Mouse (Mus musculus) ES-CJ7 (cell line): ENCODE results near the gene Pnn.
A peak's percentile ranks its signal among the peaks of the same experiment; 100 is the strongest.
"Not testable (repeated sequence)": the region's sequence is repeated elsewhere in the genome, so short reads cannot be mapped to it uniquely, and the experiment has no call there.

Source experiments
- DNase-seq: peaks from one replicate; pipeline ENCODE4 v3.0.0; 2011; ENCODE audit warnings: low read depth, low spot score

Pnn gene

GRCm38 (mm10) chr12:59066448-59067077, at the start of gene Pnn:
Gene Pnn, plus strand, starts transcription at chr12:59066884.
- peak; percentile 97 for DNase-seq

DNA sequence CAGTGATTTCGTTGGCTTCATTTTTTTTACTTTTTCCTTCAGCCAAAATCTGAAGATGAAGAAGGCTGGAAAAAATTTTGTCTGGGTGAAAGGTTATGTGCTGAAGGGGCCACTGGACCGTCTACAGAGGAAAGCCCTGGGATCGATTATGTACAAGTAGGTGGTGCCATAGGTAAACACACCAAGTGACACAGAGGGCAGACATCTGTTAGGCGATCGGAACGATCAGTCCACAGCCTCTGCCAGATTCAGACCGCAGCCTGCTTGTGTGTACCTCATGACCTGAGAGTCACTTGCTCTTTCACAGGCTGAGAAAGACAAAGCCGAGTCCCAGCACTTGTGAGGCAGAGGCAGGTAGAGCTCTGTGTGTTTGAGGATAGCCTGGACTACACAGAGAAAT, 48.7 kb upstream of the Pnn start:
- DNase-seq: no peak

GRCm38 (mm10) chr12:59019891-59020290, 46.8 kb upstream of the Pnn start:
- no peak for DNase-seq

DNA sequence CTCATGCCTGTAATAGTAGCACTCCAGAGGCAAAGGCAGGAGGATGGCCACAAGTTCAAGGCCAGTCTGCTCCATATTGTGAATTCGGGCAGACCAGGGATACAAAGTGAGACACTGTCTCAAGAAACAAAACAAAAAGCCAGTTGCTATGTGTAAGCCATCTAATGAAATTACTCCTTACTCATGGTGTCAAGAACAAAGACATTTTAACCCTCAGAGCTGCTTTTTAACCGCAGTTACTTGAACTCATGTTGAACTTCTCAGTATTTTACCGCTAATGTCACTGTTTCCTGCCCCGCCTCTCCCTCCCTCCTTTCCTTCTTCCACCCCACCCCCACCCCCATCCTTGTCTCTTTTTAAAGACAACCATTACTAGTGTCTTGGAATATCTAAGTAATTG, 45.4 kb upstream of the Pnn start:
- DNase-seq: no peak

DNA sequence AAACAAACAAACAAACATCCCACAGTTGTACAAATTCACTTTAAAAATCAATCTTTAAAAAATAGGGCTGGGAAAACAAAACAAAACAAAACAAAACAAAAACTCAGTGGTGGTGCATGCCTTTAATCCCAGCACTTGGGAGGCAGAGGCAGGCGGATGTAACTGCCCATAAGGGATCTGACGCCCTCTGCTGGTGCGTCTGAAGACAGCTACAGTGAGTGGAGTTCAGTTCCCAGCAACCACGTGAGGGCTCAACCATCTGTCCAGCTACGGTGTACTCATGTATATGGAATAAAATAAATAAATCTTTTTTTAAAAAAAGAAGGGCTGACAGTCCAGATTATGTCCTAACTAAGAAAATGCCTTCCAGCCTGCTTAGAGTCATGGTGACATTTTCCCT, 34.6 kb upstream of the Pnn start:
- DNase-seq: peak; percentile 73

- peak; percentile 89 for DNase-seq
Observed at GRCm38 (mm10) chr12:59039162-59039970, 27.3 kb upstream of the Pnn start.

DNA sequence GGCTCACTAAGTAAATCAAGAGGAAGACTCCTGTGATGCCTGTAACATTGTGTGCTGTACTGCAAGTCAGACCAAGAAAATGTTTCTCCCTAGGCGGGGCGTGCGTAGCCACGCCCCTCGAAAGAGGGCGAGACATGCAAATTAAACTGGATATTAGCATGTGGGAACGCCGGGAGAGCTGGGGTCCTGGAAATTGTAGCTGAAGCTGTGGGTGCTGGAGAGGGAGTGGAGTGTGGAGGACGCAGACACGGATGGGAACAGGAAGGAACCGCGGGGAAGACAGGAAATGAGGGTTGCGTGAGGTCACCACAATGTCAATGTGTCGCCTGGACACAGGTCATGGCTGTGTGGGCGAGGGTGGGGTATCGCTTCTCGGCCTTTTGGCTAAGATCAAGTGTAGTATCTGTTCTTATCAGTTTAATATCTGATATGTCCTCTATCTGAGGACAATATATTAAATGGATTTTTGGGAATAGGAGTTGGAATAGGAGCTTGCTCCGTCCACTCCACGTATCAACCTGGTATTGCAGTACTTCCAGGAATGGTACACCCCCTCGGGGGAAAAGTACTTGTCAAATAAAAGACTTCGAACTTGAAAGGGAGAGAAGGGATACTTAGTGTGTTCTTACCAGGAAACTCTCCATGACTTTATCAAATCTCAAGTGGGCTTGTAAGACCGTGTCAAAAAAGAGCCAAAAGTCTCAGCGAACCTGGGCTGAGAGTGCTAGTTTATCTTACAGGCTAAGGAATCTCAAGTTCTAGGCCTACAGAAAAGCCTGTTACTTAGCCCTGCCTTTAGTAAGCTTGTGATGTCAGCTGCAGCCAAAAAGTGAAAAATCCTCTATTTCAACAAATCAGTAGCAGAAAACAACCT, 26.5 kb upstream of the Pnn start:
- DNase-seq: peak; percentile 99

DNA sequence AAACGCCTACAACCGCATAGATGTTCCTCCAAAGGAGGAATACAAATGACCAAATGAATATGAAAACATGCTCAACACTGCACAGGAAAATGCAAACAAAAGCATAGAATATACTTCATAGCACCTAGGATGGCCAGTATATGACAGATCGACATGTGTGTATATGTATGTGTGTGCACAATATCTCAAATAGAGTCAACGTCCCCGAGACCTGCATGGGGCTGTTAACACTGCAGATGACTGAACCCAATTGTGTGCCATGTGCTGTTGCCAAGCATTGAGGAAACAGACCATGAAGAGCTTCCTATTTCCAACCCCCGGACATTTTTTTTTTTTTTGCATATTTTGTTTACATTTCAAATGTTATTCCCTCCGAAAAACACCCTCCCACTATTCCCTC, 25.8 kb upstream of the Pnn start:
- DNase-seq: no peak

- DNase-seq: no peak
Observed at GRCm38 (mm10) chr12:59052470-59052869, 14.2 kb upstream of the Pnn start.

GRCm38 (mm10) chr12:59053166-59053565, 13.5 kb upstream of the Pnn start:
- DNase-seq: no peak

- no peak for DNase-seq
Observed at GRCm38 (mm10) chr12:59053976-59054375, 12.7 kb upstream of the Pnn start.

GRCm38 (mm10) chr12:59055196-59055850, 11.4 kb upstream of the Pnn start:
- DNase-seq: no peak

- no peak for DNase-seq
Observed at GRCm38 (mm10) chr12:59056222-59056621, 10.5 kb upstream of the Pnn start.

DNA sequence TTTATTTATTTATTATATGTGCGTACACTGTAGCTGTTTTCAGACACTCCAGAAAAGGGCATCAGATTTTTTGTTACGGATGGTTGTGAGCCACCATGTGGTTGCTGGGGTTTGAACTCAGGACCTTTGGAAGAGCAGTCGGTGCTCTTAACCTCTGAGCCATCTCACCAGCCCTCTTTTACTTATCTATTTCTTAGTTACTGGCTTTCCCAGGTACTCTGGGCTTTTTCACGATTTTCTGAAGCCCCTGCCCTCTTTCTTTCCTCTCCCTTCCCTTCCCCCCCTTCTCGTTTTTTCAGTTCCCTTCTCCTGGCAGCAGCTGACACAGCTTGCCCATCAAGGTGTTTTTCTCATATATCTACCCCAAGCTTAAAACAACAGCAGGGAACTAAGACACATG, 8.4 kb upstream of the Pnn start:
- DNase-seq: not testable (repeated sequence)

DNA sequence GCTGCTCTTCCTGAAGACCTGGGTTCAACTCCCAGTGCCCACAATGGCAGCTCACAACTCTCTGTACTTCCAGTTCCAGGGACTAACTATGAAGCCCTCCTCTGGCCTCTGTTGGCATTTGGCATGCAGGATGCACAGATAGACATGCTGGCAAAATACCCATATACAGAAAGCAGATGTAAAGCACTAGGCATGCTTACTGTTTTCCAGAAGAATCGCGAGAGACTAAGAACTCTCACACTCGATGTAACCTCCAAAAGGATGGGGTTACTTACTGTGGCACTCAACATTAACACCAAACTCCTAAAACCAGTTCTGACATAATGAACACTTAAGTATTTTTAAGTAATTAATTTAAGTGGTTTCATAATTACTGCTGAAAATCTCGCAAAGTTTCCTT, 6.4 kb upstream of the Pnn start:
- no peak for DNase-seq

DNA sequence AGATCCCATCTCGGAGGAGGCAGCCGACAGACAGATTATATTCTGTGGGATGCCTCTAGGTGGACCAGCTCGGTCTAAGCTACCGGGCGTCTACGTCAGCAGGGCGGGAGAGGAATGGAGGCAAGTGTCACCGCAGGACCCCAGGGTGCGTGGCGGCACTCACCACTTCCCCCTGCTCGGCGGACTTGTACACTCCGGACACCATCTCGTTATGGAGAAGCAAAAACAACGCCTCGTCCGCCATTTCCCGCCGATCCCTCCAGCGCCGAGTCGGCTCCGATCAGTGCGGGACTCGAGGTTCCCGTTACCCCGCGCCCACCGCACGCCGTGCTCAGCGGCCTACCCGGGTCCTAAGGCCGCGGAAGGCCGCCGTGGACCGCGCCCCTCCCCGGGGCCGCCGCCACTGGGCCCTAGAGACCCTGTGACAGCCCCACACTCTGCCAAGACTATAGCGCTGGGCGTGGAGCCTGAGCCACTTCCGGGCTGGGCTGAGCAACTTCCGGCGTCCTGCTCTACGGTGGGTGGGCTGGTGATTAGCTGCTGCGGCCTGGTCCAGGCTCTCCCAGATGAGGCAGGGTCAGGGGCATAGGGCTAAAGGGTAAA, 5.6 kb upstream of the Pnn start, which contains the start of gene Trappc6b:
Trappc6b (minus strand) TSS at position 480 of the 603 bp plus-strand sequence.
- peak; percentile 84 for DNase-seq

- DNase-seq: no peak
Observed at GRCm38 (mm10) chr12:59064837-59065236, 1.8 kb upstream of the Pnn start.

DNA sequence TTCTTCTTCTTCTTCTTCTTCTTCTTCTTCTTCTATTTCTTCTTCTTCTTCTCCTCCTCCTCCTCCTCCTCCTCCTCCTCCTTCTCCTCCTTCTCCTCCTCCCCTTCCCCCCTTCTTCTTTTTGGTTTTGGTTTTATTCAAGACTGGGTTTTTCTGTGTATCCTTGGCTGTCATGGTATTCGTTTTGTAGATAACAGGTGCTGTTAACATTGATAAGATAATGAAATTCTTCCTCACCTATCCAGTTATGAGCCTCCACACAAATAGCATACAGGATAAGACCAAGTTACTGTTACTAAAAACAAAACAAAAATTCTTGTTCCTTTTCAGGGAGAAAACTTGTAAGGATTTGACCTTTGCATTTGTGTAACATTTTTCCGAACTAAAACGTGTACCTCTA, 908 bp upstream of the Pnn start:
- DNase-seq: no peak

DNA sequence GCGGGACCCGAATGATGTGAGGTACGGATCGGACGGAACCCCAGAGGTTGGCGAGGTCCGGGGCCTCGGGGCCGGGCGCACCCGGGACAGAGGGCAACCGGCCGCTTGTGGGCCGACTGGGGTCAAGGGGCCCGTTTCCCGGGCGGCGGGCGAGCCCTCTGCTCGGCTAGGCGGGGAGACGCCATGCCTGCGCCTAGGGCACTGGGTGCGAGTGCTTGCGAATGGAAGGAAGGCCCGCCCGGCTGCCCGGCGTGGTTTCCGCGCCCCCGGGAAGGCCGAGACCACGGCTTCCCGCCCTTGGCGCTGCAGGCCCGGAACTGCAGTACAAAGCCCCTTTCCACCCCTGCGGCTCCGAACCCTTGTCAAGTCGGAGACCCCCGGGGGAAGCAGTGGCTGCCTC, 411 bp downstream of the Pnn start:
- DNase-seq: no peak

GRCm38 (mm10) chr12:59068791-59069190, 2.1 kb downstream of the Pnn start:
- peak; percentile 47 for DNase-seq

- no peak for DNase-seq
Observed at GRCm38 (mm10) chr12:59072286-59072685, 5.6 kb downstream of the Pnn start.
